Mouse (Mus musculus) stomach, embryonic 16.5 days (tissue): ENCODE data around the gene Klf4. TPM values are rescaled to one million over a fixed set of nuclear protein-coding genes. Genes with fewer than 3 reads are reported as not detected.
A peak's percentile ranks its signal among the peaks of the same experiment; 100 is the strongest.

Source experiments
- ATAC-seq: fragments of 200-750 bp; cut with Nextera tagmentation; 2 replicates; pipeline ENCODE4 v1.8.0; 2017; ENCODE audit warnings: moderate number of reproducible peaks, moderate TSS enrichment; ENCODE audit not compliant: insufficient read depth, low FRiP score
- H3K27ac ChIP-seq: fragments of 300-500 bp; sonication (generic); 2 replicates; pipeline ENCODE4 v1.5.1; 2014; ENCODE audit warnings: low read length
- H3K27me3 ChIP-seq: fragments of 300-500 bp; sonication (generic); 2 replicates; pipeline ENCODE4 v1.6.1; 2014; ENCODE audit warnings: low read length, control low read depth, mixed read lengths; ENCODE audit not compliant: control insufficient read depth, insufficient read depth
- H3K36me3 ChIP-seq: fragments of 300-500 bp; sonication (generic); 2 replicates; pipeline ENCODE4 v1.6.1; 2014; ENCODE audit warnings: low read length; ENCODE audit not compliant: control insufficient read depth, insufficient read depth
- H3K4me1 ChIP-seq: fragments of 300-500 bp; sonication (generic); 2 replicates; pipeline ENCODE4 v1.6.1; 2014; ENCODE audit warnings: low read length, control low read depth, mixed read lengths; ENCODE audit not compliant: control insufficient read depth, insufficient read depth
- H3K4me2 ChIP-seq: fragments of 300-500 bp; sonication (generic); 2 replicates; pipeline ENCODE4 v1.6.1; 2014; ENCODE audit warnings: low read depth, low read length, mixed read lengths
- H3K4me3 ChIP-seq: fragments of 300-500 bp; sonication (generic); replicated peaks from 2 replicates; pipeline ENCODE4 v1.5.1; 2014; ENCODE audit warnings: mild to moderate bottlenecking, low read length
- H3K9ac ChIP-seq: fragments of 300-500 bp; sonication (generic); 2 replicates; pipeline ENCODE4 v1.6.1; 2014; ENCODE audit warnings: low read length
- H3K9me3 ChIP-seq: fragments of 300-500 bp; sonication (generic); replicated peaks from 2 replicates; pipeline ENCODE4 v1.6.1; 2016; ENCODE audit warnings: low read length, control low read depth; ENCODE audit not compliant: control insufficient read depth
- WGBS: fragments of 180-500 bp; shearing (Covaris S2); extraction: QIAGEN DNeasy Blood & Tissue Kit; methylation state at CpG from one replicate; pipeline ENCODE4 v1.1.7; 2014; 5-methylcytosine and 5-hydroxymethylcytosine counted together
- polyA plus RNA-seq: library from polyadenylated mRNA; unstranded; fragments of >200 nt; fragmentation: Nextera tagmentation; extraction: Ambion mirVana; gene quantifications from 2 replicates; pipeline ENCODE4 v1.2.1, GENCODE M21; 2015

Gene Klf4
- polyA plus RNA-seq, 1 experiment from 2014 or later = 29.4 TPM

GRCm38 (mm10) chr4:55478333-55478732 is 53.9 kb downstream of the Klf4 start:
- Histone ChIP-seq H3K4me1 (peaks cover 4% of the 10 kb centered on the region), H3K27ac (no peak overlapping the region), H3K36me3 (no peaks in the 10 kb centered on the region), H3K27me3 (no peaks in the 10 kb centered on the region), H3K4me3 (no peak overlapping the region), H3K4me2 (no peak overlapping the region), H3K9ac (no peak overlapping the region), H3K9me3 (no peaks in the 10 kb centered on the region)
- no peak for ATAC-seq
- WGBS = 66% methylated on average over 5 of the region's 5 CpGs

- Histone ChIP-seq H3K4me2 (no peak overlapping the region), H3K27me3 (no peaks in the 10 kb centered on the region), H3K9me3 (no peaks in the 10 kb centered on the region), H3K4me1 (peaks cover 4% of the 10 kb centered on the region), H3K4me3 (no peak overlapping the region), H3K27ac (no peak overlapping the region), H3K9ac (no peak overlapping the region), H3K36me3 (no peaks in the 10 kb centered on the region)
- WGBS = 31% methylated on average over 4 of the region's 4 CpGs
- ATAC-seq = peak; percentile 62
Observed at GRCm38 (mm10) chr4:55477933-55478332, 54.3 kb downstream of the Klf4 start.

- Histone ChIP-seq H3K9ac (no peak overlapping the region), H3K9me3 (no peaks in the 10 kb centered on the region), H3K4me2 (no peak overlapping the region), H3K36me3 (no peaks in the 10 kb centered on the region), H3K27me3 (no peaks in the 10 kb centered on the region), H3K4me1 (peaks cover 4% of the 10 kb centered on the region), H3K27ac (no peak overlapping the region), H3K4me3 (no peak overlapping the region)
- 86% methylated on average over 7 of the region's 7 CpGs for WGBS
- no peak for ATAC-seq
Observed at GRCm38 (mm10) chr4:55477210-55477759, 55.0 kb downstream of the Klf4 start.

Other genes starting within 250 kb of the Klf4 start
- 53.9 and 67.2 TPM in 2 replicates for gene Rad23b, start 182.4 kb downstream of the Klf4 start, polyA plus RNA-seq